Mouse (Mus musculus): Measurements from ENCODE around the gene Hdac7. TPM values are rescaled to one million over a fixed set of nuclear protein-coding genes. Genes with fewer than 3 reads are reported as not detected.
"Not testable (repeated sequence)": the region's sequence is repeated elsewhere in the genome, so short reads cannot be mapped to it uniquely, and the experiment has no call there.

Gene Hdac7
- polyA plus RNA-seq, 1 experiment: 64.7 TPM

DNA sequence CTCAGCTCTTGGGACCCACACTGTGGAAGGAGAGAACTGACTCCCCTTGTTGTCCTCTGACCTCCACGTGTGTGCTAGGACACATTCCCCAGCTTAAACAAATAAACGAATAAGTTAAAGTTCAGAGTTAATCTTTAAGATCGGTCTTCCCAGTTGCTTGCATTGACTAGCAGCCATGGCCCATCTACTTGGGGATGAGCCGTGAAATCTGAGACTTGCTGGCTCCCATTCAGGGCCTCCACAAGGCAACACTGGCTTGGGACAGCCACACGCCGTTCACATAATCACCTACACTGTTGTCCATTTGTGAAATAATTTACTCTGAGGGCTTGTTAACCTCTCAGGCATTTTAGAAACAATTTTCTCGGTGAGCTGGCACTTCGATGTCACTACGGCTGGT is 29.4 kb upstream of the Hdac7 start:
- H3K27ac ChIP-seq (ENCODE audit: insufficient read depth, low read length): no peak overlapping the region
- H3K4me1 ChIP-seq (ENCODE audit: control insufficient read depth, insufficient read depth, low read length): no peaks in the 10 kb centered on the region
- H3K4me3 ChIP-seq (ENCODE audit: insufficient read depth, low read length): no peak overlapping the region
- TF ChIP-seq POLR2A (IDR thresholded peaks at IDR 0.05; ENCODE audit: extremely low read depth, insufficient read depth, low read length) (no peak), CTCF (IDR thresholded peaks at IDR 0.05; ENCODE audit: extremely low read depth, insufficient read depth, low read length) (no peak)

DNA sequence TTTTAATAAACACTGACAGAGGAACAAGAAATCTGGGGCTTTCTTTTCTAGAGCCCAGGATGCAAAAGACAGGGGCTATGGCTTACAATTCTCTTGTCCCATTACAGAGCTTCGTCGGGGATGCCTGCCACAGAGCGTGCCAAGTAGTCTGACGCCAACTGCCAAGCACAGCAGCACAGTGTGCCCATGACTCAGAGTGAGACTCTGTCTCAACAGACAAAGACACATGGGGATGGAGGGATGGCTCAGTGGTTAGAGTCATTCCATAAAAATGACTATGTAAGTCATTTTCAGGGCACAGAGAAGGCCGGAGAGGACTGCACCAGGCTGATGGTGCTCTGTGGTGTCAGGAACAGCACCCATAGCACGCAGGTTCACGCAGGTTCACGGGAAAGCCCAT is 27.9 kb upstream of the Hdac7 start:
- no peak overlapping the region for H3K4me3 ChIP-seq (ENCODE audit: insufficient read depth, low read length)
- H3K4me1 ChIP-seq (ENCODE audit: control insufficient read depth, insufficient read depth, low read length): no peaks in the 10 kb centered on the region
- no peak overlapping the region for H3K27ac ChIP-seq (ENCODE audit: insufficient read depth, low read length)
- TF ChIP-seq CTCF (IDR thresholded peaks at IDR 0.05; ENCODE audit: extremely low read depth, insufficient read depth, low read length): no peak
- no peak for TF ChIP-seq POLR2A (IDR thresholded peaks at IDR 0.05; ENCODE audit: extremely low read depth, insufficient read depth, low read length)

DNA sequence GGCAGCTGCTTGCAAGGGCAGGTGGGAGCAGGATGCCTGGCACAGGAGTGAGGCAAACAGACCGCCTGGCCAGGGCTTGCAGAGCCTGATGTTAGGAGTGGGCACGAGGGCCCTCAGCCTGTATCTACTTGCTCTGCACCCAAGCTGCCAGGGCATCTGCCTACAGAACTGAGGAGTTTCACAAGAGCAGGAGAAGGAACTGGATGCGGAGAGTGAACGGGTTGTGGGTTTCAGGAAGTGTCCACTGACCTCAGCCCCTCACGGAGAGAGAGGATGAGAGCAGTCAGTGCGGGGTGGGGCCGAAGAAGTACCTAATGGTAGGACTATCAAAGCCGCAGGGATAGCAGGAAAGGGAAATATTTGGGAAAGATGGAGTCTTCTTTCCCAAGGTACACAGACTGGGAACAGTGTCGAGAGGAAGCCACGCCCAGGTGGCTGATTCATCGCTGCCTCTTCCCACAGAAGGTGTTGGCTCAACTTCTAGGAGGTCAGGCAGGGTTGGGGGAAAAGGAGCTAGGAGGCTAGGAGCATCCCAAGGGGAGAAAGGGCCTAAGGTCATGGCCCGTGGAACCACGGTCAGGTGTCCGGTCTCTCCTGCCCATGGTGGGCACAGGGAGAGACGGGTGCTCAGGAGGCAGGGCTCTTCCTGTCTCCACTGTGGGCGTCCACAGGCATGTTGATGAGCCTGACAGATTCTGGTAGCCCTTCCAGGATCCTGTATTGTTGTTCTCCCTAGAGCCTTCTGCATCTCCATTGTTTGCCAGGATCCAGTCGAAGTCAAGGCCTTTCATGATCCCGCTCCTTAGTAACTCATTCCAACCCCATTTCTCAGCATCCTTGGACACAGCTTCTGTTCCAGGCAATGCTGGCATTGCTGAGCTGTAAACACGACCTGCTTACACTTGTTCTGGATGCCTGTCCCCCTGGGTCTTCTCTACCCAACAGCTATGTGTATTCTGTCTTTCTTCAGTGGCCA is 27.0 kb upstream of the Hdac7 start:
- no peak overlapping the region for H3K4me3 ChIP-seq (ENCODE audit: insufficient read depth, low read length)
- H3K4me1 ChIP-seq (ENCODE audit: control insufficient read depth, insufficient read depth, low read length): no peaks in the 10 kb centered on the region
- H3K27ac ChIP-seq (ENCODE audit: insufficient read depth, low read length): no peak overlapping the region
- TF ChIP-seq POLR2A (IDR thresholded peaks at IDR 0.05; ENCODE audit: extremely low read depth, insufficient read depth, low read length): no peak
- no peak for TF ChIP-seq CTCF (IDR thresholded peaks at IDR 0.05; ENCODE audit: extremely low read depth, insufficient read depth, low read length)

DNA sequence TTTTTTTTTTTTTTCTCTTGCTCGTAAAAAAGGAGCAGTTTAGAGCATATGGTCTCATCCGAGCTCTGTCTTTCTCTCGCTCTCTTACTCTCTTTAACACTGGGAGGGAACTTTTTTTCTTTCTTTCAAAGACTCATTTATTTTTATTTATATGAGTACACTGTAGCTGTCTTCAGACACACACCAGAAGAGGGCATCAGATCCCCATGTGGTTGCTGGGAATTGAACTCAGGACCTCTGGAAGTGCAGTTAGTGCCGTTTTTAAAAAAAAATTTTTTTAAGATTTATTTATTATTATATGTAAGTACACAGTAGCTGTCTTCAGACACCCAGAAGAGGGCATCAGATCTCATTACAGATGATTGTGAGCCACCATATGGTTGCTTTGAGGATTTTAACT is 25.8 kb upstream of the Hdac7 start:
- not testable (repeated sequence) for H3K4me3 ChIP-seq (ENCODE audit: insufficient read depth, low read length); H3K4me1 ChIP-seq (ENCODE audit: control insufficient read depth, insufficient read depth, low read length); H3K27ac ChIP-seq (ENCODE audit: insufficient read depth, low read length)

DNA sequence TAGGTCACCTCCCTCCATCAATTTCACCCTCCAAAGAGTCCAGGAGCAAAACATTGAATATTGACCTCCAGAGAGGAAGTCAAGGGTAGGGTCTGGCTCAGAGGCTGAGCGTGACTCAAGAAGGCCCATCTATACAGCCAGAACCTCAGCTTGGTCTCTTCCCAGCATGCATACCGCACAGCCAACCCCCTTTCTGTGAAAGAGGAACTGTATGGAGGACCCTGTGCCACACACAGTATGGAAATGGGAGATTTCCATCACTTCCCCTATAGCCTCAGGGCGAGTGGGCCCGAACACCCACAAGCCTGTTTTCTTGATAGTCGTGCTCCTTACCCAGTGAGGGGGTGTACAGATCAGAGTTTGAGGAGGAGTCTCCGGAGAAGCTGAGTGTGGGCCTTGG is 24.7 kb upstream of the Hdac7 start:
- Histone ChIP-seq H3K27ac (ENCODE audit: insufficient read depth, low read length) (no peak overlapping the region), H3K4me1 (ENCODE audit: control insufficient read depth, insufficient read depth, low read length) (no peaks in the 10 kb centered on the region), H3K4me3 (ENCODE audit: insufficient read depth, low read length) (no peak overlapping the region)
- TF ChIP-seq POLR2A (IDR thresholded peaks at IDR 0.05; ENCODE audit: extremely low read depth, insufficient read depth, low read length): no peak
- no peak for TF ChIP-seq CTCF (IDR thresholded peaks at IDR 0.05; ENCODE audit: extremely low read depth, insufficient read depth, low read length)

DNA sequence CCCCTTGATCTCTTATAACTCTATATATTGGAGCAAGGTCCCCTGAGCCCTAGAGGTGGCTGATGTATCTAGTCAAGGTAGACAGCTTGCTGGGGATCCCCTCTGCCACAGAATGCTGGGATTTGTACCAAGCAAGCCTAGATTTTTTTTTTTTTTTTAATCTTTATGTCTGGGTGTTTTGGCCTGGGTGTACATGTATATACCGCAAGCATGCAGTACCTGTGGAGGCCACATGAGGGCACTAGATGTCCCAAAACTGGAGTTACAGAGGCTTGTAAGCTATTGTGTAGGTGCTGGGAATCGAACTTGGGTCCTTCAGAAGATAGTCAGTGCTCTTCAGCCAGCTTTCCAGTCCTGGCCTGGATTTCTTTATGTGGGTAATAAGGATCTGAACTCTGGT is 21.7 kb upstream of the Hdac7 start:
- no peak overlapping the region for H3K4me3 ChIP-seq (ENCODE audit: insufficient read depth, low read length)
- no peak for TF ChIP-seq POLR2A (IDR thresholded peaks at IDR 0.05; ENCODE audit: extremely low read depth, insufficient read depth, low read length)
- no peak for TF ChIP-seq CTCF (IDR thresholded peaks at IDR 0.05; ENCODE audit: extremely low read depth, insufficient read depth, low read length)
- H3K4me1 ChIP-seq (ENCODE audit: control insufficient read depth, insufficient read depth, low read length): no peaks in the 10 kb centered on the region
- H3K27ac ChIP-seq (ENCODE audit: insufficient read depth, low read length): no peak overlapping the region

DNA sequence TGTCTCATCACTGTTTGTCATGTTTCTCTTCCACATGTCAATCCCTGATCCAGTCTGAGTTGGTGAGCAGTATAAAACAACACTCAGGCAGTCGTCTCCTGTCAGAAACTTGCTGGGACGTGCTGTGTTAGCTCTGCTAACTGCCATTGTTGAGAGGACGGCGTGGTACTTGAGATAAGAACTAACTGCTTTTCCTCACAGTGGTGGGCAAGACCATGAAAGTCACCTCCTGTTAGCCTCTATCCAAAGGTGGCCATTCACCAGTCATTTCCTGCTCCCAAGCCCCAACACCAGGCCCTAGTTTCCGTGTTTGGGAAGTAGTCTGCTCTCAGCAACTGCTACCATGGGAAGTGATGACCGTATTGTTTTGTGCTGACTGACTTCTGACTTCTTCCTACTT is 20.9 kb upstream of the Hdac7 start:
- H3K4me3 ChIP-seq (ENCODE audit: insufficient read depth, low read length): no peak overlapping the region
- H3K4me1 ChIP-seq (ENCODE audit: control insufficient read depth, insufficient read depth, low read length): no peaks in the 10 kb centered on the region
- no peak overlapping the region for H3K27ac ChIP-seq (ENCODE audit: insufficient read depth, low read length)
- TF ChIP-seq CTCF (IDR thresholded peaks at IDR 0.05; ENCODE audit: extremely low read depth, insufficient read depth, low read length) (no peak), POLR2A (IDR thresholded peaks at IDR 0.05; ENCODE audit: extremely low read depth, insufficient read depth, low read length) (no peak)

DNA sequence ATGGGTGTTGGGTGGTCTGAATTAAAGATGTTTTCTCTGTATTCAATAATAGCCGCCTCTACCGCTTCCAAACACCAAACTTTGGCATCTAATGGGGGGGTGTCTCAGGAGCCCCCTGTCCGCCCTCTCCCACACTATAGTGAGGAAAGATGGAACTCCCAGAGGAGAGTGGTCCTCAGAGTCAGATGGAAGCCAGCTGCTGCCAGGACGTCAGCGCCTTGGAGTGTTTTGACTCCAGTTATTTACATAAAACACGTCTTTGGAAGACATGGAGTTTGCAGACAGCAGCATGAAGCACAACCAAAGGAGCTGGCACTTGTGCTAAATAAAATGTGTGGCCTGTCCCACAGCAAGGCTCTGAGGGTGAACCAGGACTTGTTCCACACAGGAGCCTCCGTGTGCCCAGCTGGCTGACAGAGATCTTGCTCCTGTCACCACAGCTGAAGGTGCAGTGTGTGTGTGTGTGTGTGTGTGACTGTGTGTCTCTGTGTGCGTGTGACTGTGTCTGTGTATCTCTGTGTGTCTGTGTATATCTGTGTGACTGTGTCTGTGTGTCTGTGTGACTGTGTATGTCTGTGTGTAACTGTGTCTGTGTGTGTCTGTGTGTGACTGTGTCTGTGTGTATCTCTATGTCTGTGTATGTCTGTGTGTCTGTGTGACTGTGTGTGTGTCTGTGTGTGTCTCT is 20.2 kb upstream of the Hdac7 start:
- Histone ChIP-seq H3K4me1 (ENCODE audit: control insufficient read depth, insufficient read depth, low read length) (no peaks in the 10 kb centered on the region), H3K4me3 (ENCODE audit: insufficient read depth, low read length) (no peak overlapping the region), H3K27ac (ENCODE audit: insufficient read depth, low read length) (no peak overlapping the region)
- TF ChIP-seq CTCF (IDR thresholded peaks at IDR 0.05; ENCODE audit: extremely low read depth, insufficient read depth, low read length): no peak

DNA sequence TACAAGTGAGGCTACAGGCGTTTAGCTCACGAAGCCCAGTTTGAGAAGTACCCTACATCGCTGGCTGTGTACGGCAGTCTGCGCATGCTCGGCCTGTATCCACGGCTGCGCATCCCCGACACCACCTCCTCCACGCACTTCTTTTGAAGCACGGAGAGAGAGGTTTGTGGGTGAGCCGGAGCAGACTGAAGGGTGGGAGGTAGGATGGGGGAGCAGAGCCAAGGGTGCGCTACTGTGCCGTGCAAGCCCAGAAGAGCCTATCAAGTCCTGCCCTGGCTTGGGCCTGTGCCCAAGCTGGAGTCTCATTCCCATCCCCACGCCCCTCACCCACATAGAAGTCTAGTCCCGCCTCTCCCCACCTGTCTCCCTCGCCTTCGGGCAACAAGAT is 19.2 kb upstream of the Hdac7 start:
- Histone ChIP-seq H3K27ac (ENCODE audit: insufficient read depth, low read length) (peak overlapping the region; percentile 41; the same call in 1 of the 2 replicates), H3K4me1 (ENCODE audit: control insufficient read depth, insufficient read depth, low read length) (no peaks in the 10 kb centered on the region), H3K4me3 (ENCODE audit: insufficient read depth, low read length) (no peak overlapping the region)
- TF ChIP-seq CTCF (IDR thresholded peaks at IDR 0.05; ENCODE audit: extremely low read depth, insufficient read depth, low read length): no peak
- peak; percentile 68; the same call in 1 of the 2 replicates for TF ChIP-seq POLR2A (IDR thresholded peaks at IDR 0.05; ENCODE audit: extremely low read depth, insufficient read depth, low read length)

Data from cortical plate, adult 2 months (tissue).